Mouse (Mus musculus): ENCODE results near the gene Bend7.

Bend7 gene

GRCm38 (mm10) chr2:4717769-4718661, at the start of gene Bend7:
Gene Bend7, plus strand, starts transcription at chr2:4717831.
- DNase-seq (ENCODE audit: low read depth, low spot score): peak; percentile 59

GRCm38 (mm10) chr2:4668626-4669025, 49.0 kb upstream of the Bend7 start:
- DNase-seq (ENCODE audit: low read depth, low spot score): no peak

DNA sequence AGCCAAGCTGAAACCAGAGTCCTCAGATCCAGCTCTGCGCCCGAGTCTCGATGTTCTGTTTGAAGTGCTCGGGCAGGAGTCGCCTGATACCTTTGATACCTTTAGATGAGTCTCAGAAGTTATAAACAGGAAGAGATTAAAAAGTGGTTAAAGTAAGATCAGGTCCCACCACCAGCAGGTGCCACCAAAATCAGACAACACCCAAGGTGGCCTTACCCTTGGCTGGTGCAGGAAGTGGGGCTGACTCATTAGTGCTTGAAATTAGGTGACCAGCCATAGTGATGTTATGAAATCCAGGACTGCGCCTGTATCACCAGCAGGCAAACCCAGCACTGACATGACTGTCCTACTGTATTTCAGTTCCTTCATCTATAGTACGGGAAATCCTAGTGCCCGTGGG, 47.9 kb upstream of the Bend7 start:
- peak; percentile 47 for DNase-seq (ENCODE audit: low read depth, low spot score)

DNA sequence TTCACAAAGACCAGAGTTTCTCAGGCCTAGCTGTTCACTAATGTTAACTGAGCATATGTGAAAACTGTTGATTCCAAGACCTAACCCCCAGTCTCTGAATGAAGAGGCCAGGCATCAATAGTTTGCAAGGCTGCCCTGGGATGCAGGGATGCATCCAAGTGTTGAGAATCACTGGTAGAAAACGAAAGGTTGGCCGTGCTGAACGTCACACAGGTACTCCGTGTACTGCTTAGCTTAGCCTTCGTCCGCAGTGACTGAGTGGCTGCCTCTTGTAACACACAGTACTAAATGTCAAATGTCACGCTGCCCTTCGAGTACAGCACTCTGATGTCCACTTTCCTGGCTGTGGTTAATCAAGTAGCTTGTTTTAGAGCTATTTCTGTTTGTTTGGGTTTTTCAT, 46.0 kb upstream of the Bend7 start:
- DNase-seq (ENCODE audit: low read depth, low spot score): no peak

- no peak for DNase-seq (ENCODE audit: low read depth, low spot score)
These were observed 37.7 kb upstream of the Bend7 start for GRCm38 (mm10) chr2:4679886-4680285.

- peak; percentile 74 for DNase-seq (ENCODE audit: low read depth, low spot score)
These were observed 6.4 kb upstream of the Bend7 start for GRCm38 (mm10) chr2:4711262-4711661.

DNA sequence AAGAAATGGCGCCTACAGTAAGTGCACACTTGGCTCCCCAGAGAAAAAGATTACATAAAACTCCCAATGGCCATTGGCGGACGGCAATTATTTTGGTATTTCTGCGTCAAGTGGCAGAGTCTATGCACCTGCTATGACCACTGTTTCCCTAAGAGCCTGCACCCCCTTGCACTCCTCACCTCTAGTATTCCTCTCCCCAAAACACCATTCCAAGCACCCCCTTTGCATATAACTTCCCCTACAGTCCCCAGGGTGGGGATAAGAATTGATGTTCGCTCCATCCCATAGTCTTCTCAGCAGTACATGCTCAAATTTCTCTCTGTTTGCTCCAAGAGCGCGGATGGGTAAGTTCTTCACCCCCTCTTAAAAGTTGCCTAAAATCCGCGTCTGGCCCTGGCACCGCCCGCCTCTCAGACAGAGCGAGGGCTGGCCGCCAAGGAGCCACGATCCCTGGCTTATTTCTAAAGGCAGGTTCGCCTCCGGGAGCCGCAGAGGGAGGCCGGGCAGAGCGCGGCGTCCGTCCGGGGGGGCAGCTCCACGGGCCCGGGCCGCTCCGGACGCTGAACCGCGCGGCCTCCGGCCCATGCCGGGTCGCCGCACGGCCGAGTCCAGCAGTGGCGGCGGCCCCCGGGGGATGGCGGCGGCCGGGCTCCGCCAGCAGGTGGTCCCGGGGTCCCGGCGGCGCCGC, 406 bp upstream of the Bend7 start:
- peak; percentile 61 for DNase-seq (ENCODE audit: low read depth, low spot score)

GRCm38 (mm10) chr2:4723088-4723487, 5.5 kb downstream of the Bend7 start:
- DNase-seq (ENCODE audit: low read depth, low spot score): no peak

DNA sequence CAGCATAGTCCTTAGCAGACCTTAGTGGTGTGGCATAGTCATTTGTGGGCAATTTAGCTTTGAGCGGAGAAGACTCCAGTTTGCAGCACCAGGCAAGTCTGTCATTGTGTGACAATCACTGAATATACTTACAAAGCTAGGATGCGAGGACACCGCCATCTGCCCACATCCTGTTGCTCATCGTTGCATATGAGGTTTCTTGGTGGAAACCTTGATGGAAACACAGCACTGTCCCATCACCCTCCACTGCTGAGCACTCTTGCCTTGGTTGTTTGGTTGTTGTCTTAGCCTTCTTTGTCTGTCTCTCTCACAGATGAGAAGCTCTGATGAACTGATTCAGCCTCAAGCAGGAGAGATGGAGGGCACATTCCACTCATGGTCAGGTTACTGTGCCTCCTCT, 12.5 kb downstream of the Bend7 start:
- no peak for DNase-seq (ENCODE audit: low read depth, low spot score)

- DNase-seq (ENCODE audit: low read depth, low spot score): no peak
These were observed 16.3 kb downstream of the Bend7 start for GRCm38 (mm10) chr2:4733971-4734370.

DNA sequence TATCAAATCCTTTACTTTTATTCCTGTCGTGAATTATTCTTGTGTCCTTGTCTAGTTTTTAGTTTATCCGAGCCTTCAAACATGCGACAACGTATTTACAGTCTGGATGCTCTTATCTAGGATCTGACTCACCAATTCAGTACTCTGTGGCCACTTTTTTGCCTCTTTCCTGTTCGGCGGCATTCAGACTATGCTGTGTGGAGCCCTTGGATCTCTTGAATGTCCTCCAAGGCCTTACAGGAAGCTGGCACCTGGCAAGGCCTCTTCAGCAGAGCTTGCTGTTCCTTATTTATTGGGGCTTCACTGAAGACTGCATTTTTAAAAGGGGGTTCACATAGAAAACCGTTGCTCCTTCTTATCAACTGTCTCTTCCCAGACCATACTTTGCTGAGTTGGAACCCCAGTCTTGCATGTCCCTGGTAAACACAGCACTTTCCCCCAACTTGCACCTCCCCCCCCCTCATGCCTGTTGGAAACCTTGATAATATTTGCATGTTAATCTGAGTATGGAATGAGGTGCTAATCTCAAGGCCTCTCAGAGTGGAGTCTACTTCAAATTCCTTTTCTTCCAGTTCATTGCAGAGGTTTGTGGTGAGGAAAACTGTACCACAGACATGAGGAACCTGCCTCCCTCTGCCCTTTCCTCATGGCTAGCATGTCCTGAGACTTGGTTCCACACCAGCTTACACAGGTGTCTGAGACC, 18.6 kb downstream of the Bend7 start:
- DNase-seq (ENCODE audit: low read depth, low spot score): no peak

DNA sequence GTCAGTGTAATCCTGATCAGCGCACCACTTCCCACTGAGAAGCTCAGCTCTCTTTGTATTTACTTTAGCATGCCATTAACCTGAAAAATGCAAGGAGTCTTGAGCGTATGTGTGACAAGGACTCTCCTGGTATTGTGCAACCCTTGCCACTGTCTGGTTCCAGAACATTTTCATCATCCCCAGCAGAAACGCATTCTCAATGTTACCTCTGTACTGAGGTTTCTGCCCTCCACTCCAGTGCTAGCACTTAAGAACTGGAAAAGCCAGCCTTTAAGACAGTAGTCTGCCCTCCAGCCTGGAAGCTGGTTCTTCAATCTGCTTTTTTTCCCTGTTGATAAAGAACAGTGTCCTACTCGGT, 19.1 kb downstream of the Bend7 start:
- DNase-seq (ENCODE audit: low read depth, low spot score): no peak

DNA sequence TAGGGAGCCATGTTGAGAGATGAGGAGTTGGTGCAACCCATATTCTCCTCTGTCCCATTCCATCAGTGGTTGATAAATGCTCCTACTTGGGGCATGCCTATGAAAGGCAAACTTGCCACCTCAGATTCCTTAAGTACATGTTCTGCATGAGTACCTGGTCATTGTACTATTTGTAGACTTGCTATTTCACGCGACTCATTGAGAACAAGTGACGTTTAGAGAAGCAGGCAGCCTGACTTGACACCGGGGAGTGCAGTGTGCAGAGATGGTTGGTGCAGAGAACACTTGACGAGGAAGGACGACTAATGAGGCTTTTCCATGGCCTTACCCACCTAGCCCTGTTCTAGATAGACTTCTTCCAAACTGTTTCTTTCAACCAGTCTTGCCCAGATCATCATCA, 34.3 kb downstream of the Bend7 start:
- DNase-seq (ENCODE audit: low read depth, low spot score): no peak

GRCm38 (mm10) chr2:4755716-4756115, 38.1 kb downstream of the Bend7 start:
- DNase-seq (ENCODE audit: low read depth, low spot score): no peak

DNA sequence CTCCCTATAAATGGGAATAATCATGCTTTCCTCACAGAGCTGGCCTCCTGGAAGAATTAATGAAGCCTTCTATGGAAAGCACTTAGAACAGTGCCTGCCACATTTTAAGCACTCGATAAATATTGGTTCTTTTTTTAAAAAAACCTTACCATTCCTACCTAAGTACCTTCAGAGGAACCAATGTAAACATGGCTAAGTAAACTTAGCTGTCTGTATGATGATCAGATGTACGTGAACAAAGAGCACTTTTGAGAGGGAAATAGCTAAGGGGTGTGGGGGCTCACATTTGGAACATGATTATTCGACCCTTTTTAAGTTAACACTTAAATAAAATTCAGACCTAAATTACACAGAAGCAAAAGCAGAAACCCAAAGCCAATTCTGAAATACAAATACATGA, 39.6 kb downstream of the Bend7 start:
- DNase-seq (ENCODE audit: low read depth, low spot score): no peak

DNA sequence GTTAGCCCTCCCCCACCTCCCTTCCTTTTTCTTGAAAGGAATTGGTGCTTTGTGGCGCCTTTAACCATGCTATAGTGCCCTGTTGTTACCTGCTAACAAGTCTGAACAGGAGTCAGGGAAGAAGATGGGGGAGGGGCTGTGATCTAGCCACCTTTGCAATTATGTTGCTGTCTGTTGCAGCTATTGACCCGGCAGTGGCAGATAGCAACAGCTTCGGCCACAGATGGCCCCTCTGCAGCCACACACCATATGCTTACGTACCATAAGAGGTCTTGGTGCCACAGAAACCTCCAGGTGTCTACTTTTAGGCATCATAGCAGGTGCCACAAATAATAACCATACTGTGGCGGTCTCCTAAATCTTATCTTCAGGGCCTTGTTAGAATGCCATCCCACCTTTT, 43.1 kb downstream of the Bend7 start:
- no peak for DNase-seq (ENCODE audit: low read depth, low spot score)

- no peak for DNase-seq (ENCODE audit: low read depth, low spot score)
These were observed 44.3 kb downstream of the Bend7 start for GRCm38 (mm10) chr2:4761906-4762305.

DNA sequence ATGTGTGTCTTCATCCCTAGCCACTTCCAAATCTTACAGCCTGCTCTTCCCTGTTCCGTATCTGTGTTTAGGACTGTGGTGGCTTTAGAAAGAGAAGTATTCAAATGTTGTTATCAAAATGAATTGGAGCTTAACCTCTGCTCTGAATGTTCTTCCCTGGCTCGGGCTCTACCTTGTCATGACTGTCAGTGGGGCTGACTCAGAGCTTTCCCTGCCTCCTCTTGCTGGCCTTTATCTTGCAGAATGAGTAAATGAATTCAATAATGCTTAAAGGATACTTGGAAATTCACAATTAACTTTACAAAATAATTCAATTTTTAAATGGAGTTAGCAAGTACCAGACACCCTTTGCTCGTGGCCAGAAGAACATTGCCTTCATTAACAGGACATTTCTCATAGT, 46.4 kb downstream of the Bend7 start:
- no peak for DNase-seq (ENCODE audit: low read depth, low spot score)

GRCm38 (mm10) chr2:4770376-4770775, 52.7 kb downstream of the Bend7 start:
- no peak for DNase-seq (ENCODE audit: low read depth, low spot score)

- DNase-seq (ENCODE audit: low read depth, low spot score): no peak
These were observed 56.3 kb downstream of the Bend7 start for GRCm38 (mm10) chr2:4773911-4774310.

GRCm38 (mm10) chr2:4777291-4777690, 59.7 kb downstream of the Bend7 start:
- DNase-seq (ENCODE audit: low read depth, low spot score): no peak

GRCm38 (mm10) chr2:4781641-4782040, 64.0 kb downstream of the Bend7 start:
- DNase-seq (ENCODE audit: low read depth, low spot score): no peak

- no peak for DNase-seq (ENCODE audit: low read depth, low spot score)
These were observed 64.8 kb downstream of the Bend7 start for GRCm38 (mm10) chr2:4782401-4782800.
